Mouse (Mus musculus) retina, embryonic 14.5 days (tissue): ENCODE results near the gene Fgfr2.

Experiments used
- DNase-seq: peaks from one replicate; pipeline ENCODE4 v3.0.0-alpha.2; 2015; ENCODE audit warnings: low spot score

Fgfr2 gene

GRCm38 (mm10) chr7:130636902-130637301 is 2486.2 kb downstream of the Fgfr2 start:
- no peak for DNase-seq

DNA sequence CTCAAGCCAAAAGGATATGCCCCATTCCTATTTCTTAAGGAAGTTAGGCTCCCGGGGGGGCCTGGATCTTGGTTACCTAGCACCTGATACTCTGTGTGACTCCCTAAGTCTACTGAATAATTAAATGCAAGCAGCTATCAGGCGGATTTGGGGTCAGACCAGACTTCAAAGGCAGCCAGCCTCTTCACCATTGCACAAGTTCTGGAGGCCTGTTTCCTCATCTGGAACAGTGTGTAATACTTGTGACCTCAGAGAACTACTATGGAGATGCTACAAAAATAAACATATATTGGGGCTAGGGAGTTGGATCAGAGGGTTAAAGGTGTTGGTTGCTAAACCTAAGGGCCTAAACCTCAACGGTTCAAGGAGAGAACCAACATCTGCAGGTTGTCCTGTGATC is 2486.9 kb downstream of the Fgfr2 start:
- no peak for DNase-seq

DNA sequence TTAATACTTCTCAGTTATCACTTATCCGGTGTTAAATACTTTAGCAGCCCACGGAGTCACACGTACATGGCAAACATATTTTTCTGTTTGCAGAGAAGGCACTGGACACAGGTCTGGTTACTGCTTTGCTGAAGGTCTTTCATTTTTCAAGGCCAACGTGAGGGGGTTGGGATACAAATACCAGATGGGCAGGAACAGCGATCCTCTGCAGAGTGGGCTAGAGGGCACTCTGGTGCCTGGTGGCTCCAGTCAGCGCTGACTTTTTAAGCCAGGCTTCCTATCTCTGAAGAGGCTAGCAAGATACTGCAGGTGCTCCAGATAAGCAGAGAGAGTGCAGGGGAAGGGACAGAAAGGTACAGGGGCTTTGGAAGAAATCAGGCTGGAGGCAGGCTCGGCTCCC is 2487.9 kb downstream of the Fgfr2 start:
- DNase-seq: no peak

- no peak for DNase-seq
Measured at GRCm38 (mm10) chr7:130634259-130634871, 2488.8 kb downstream of the Fgfr2 start.

DNA sequence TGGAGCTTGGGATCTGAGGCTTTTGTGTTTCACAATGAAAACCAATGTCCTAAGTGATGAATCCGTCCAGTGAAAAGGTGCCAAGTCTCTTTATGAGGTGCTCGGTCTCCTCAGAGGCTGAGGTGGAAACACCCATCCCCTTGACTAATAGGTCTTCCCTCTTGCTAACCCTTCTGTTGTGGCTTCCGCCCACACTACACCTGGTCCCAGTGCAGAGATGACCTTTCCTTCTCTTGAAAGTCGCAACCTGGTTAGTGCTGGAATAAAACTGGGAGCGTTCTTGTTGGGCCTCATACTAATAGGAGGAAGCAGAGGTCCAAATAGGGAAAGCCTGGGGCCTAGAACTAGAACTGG is 2490.8 kb downstream of the Fgfr2 start:
- DNase-seq: no peak

DNA sequence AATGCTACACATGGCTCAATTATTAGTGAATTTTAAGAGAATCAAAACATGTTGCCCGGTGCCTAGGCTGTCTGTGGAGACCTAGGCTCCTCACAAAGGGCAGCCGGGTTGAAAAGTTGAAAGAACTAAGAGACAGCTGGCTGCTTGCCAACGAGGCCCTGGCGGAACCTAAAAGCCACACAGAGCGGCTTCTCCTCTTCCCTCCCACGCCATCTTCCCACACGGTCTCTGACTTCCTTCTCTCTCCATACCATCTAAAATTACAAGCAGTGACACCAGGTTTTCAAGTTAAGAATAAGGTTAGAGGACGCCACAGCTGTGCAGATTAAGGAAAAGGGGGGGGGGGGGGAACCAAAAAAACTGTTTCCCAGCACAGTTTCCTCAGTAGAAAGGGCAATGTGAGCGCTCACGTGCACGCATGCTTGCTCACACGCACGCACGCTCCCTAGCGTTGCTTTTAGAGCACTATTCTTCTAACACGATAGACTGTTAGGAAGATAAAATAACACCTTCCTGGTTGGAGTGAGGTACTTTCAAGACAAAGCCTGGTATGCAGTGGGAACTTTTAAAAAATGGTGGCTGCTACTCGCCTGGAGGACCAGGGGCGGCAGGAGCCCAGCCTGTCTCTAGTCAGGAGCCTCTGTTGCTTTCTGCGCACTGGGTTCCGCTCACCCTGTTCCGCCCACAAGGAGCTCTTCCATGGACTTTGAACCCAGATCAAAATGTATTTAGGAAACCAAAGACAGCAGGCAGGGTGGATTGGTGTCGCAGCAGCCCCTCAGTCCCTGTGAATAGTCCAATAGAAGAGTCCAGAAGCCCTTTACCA is 2491.4 kb downstream of the Fgfr2 start:
- DNase-seq: no peak

GRCm38 (mm10) chr7:130630956-130631355 is 2492.2 kb downstream of the Fgfr2 start:
- DNase-seq: no peak

- no peak for DNase-seq
Measured at GRCm38 (mm10) chr7:130629999-130630398, 2493.2 kb downstream of the Fgfr2 start.

DNA sequence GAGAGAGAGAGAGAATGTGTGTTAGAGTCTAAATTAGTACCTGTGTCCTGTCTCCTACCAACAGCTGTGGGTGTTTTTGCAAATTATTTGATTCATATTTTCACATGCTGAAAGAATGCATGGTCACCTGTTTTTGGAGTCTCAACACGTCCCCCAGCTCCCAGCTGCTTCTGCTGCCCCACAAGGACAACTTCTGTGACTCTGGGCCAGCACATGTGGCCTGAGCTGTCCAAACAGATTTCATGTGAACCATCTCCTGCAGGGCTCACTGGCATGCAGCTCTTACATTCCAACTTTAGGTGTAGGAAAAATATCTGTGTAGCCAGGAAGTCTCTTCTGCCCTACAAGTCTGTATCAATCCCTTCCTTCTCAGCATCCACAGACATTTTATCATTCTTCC is 2494.5 kb downstream of the Fgfr2 start:
- DNase-seq: no peak

DNA sequence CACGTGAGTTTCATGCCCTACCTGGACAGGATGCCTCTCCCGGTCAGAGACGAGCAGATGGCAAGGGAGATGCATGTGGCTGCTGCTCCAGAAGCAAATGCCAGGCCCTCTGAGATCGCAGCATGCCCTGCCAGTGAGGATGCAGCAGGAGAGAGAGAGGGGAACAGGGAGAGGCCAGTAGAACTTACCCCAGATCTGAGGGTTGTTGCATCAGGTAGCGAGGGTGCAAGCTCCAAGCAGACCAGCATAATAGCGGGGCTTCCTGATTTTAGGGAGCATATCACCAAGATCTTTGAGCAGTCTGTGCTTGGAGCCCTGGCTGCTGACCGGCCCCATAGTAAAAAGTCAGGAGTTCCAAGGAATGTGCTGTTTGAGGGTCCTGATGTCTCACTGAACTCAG is 2497.8 kb downstream of the Fgfr2 start:
- no peak for DNase-seq

DNA sequence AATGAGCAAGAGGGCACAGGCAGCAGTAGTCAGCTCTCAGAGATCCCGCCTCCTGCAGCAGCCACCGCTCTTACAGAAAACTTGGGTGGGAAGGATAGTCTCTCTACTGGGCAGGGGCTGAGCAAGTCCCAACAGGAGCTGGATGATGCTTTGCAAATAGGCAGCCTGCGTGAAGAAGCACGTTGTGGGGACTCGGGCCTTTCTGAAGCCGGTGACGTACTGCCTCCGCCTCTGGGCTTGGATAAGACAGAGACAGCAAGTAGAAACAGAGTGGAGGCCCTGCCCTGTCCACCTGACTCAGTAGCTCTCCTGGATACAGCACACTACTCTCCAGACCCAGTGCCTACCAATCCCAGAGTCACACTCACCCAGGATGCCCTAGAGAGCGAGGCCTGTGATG is 2498.9 kb downstream of the Fgfr2 start:
- DNase-seq: no peak

- DNase-seq: no peak
Measured at GRCm38 (mm10) chr7:130622359-130622758, 2500.8 kb downstream of the Fgfr2 start.

DNA sequence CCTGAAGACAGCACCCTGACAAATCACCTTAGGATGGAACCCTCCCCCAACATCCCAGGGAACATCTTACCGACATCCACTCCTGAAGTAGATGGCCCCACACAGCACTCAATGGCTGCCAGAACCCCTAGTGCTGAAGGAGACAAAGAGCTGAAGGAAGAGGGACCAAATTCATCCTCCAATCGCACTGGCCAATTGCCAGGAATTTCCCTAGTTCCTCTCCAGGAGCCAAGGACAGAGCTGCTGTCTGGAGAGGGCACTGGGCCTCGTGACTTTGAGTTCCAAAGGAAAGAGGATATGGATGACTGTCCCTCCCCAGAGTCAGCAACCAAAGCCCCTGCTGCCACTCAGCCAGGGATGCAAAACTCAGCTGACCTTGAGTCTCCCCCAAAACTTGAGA is 2501.2 kb downstream of the Fgfr2 start:
- DNase-seq: no peak

GRCm38 (mm10) chr7:130621068-130621467 is 2502.1 kb downstream of the Fgfr2 start:
- no peak for DNase-seq

- no peak for DNase-seq
Measured at GRCm38 (mm10) chr7:130617591-130617990, 2505.6 kb downstream of the Fgfr2 start.

- DNase-seq: peak; percentile 25
Measured at GRCm38 (mm10) chr7:130613973-130614372, 2509.2 kb downstream of the Fgfr2 start.

DNA sequence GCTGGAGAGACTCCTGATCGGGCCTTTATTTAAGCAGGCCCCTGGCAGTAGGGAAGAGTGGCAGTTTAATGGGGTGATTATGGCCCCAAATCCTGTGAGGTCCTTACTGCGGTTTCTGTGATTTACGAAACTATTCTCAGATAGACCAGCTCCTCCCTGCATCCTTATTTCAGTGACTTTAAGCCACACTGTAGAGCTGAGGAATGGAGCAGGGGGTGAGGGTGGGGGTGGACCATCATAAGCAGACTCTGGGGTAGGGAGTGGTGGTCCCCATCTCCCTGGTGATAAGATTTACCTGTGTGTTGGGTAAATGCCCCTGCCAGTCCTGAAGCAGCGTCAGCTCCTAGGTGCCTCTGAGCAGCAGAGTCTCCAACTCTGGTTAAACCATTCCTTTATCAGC is 2516.2 kb downstream of the Fgfr2 start:
- DNase-seq: no peak

- peak; percentile 58 for DNase-seq
Measured at GRCm38 (mm10) chr7:130605111-130605510, 2518.0 kb downstream of the Fgfr2 start.

- DNase-seq: no peak
Measured at GRCm38 (mm10) chr7:130604390-130604789, 2518.8 kb downstream of the Fgfr2 start.

GRCm38 (mm10) chr7:130603556-130603955 is 2519.6 kb downstream of the Fgfr2 start:
- DNase-seq: no peak

DNA sequence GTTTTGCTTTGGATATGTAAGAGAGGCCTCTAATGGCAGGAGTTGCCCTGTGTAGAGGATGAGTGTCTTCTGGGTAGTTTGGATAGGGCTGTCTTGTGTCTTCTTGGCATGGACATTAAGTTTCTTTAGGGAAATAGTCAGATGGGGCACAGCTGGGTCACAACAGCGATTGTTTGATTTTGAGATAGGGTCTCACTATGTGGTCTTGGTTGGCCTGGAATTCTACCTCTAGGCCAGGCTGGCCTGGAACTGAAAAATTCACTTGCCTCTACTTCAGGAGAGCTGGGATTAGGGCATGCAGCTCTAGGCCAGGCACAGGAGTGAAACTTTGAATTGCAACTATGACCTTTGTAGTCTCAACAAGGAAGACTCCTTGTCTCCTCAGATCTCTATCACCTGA is 2520.3 kb downstream of the Fgfr2 start:
- DNase-seq: no peak

DNA sequence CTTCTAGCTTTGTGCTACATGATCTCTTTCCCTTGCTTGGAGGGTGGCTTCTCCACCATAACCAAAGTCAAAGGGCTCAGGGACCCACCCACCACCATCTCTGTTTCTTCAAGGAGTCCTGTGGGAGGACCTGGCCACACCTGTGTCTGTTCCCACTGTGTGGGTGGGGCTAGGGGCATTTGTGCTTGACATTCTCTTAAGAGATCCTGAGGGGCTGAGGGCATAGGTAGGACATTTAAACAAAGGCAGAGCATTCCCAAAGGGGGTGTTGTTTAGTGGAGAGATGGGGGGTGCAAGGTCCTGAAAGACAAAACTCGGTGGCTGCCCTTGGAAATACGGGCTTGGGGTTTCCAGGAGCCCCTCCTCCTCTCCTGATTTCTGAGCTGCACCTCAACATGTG is 2522.6 kb downstream of the Fgfr2 start:
- DNase-seq: no peak

GRCm38 (mm10) chr7:130600074-130600473 is 2523.1 kb downstream of the Fgfr2 start:
- DNase-seq: no peak

DNA sequence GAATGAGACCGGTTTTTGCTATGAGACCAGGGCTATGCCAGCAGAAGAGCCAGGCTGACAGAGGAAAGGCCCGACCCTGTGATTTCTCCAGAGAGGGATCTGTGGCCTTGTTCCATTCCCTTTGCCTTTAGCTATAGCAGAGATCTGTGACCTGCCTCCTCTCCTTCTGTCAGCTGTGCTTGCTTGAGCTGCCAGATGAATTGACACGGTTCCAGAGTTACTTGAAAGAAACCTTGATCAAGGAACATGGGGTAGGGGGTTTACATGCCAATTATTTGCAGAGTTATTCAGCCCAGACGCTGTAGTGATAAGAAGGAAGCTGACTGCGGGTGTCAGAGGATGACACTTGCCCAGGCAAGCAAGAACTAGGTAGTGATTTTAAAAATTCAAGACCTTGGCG is 2525.6 kb downstream of the Fgfr2 start:
- no peak for DNase-seq
